Mouse (Mus musculus): ENCODE data around the gene Cfap97d2.

DNA sequence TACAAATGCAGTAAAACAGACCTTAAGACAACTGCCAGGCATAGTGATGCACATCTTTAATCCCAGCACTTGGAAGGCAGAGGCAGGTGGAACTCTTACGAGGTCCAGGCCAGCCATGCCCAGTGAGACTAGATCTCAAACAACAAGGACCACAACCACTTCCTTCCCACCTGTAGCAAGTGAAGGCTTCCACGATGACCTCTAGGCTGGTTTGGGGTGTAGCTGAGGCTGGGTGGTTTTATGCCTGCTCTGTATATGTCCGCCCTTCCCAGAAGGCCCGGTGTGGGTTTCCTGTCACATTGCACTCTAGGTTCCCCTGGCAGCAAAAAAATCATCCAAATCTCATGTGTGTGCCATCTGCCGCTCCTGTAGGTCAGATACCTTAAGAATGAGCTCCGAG is 1.9 kb upstream of the Cfap97d2 start:
- TF ChIP-seq CTCF (IDR thresholded peaks at IDR 0.05; ENCODE audit: extremely low read depth, insufficient read depth, insufficient read length, insufficient replicate concordance) (no peak), POLR2A (IDR thresholded peaks at IDR 0.05; ENCODE audit: low read depth, low read length) (no peak)
